Mouse (Mus musculus): Measurements from ENCODE around the gene Zfp819. TPM values are rescaled to one million over a fixed set of nuclear protein-coding genes. Genes with fewer than 3 reads are reported as not detected.

Zfp819 gene
- polyA plus RNA-seq (2014; fragmentation: Illumina TruSeq; extraction: RNeasy Lipid Tissue Mini Kit (QIAGEN cat#74804); ENCODE audit: low read depth, low replicate concordance): not detected

GRCm38 (mm10) chr7:43606896-43607742 lies at the start of gene Zfp819:
Gene Zfp819, plus strand, starts transcription at chr7:43607169.

GRCm38 (mm10) chr7:43562006-43562633 lies 44.8 kb upstream of the Zfp819 start, which contains the start of gene Zfp658:
Gene Zfp658, plus strand, starts transcription at chr7:43562256.

GRCm38 (mm10) chr7:43579440-43580171 lies 27.4 kb upstream of the Zfp819 start, which contains the start of gene Zfp719:
Gene Zfp719, plus strand, starts transcription at chr7:43579610.

GRCm38 (mm10) chr7:43634500-43634899 lies 27.5 kb downstream of the Zfp819 start, which contains the start of gene Ceacam18:
Gene Ceacam18, plus strand, starts transcription at chr7:43634707.

GRCm38 (mm10) chr7:43660002-43660401 lies 53.0 kb downstream of the Zfp819 start, which contains the start of gene Siglece:
Gene Siglece, minus strand, starts transcription at chr7:43660161.

Other genes starting within 250 kb of the Zfp819 start
- not detected for gene Siglecg, start 199.0 kb upstream of the Zfp819 start, polyA plus RNA-seq (2014; fragmentation: Illumina TruSeq; extraction: RNeasy Lipid Tissue Mini Kit (QIAGEN cat#74804); ENCODE audit: low read depth, low replicate concordance)
- gene Lim2, start 179.5 kb upstream of the Zfp819 start, polyA plus RNA-seq (2014; fragmentation: Illumina TruSeq; extraction: RNeasy Lipid Tissue Mini Kit (QIAGEN cat#74804); ENCODE audit: low read depth, low replicate concordance): not detected
- gene Nkg7, start 170.1 kb upstream of the Zfp819 start, polyA plus RNA-seq (2014; fragmentation: Illumina TruSeq; extraction: RNeasy Lipid Tissue Mini Kit (QIAGEN cat#74804); ENCODE audit: low read depth, low replicate concordance): not detected
- not detected for gene Cldnd2, start 166.4 kb upstream of the Zfp819 start, polyA plus RNA-seq (2014; fragmentation: Illumina TruSeq; extraction: RNeasy Lipid Tissue Mini Kit (QIAGEN cat#74804); ENCODE audit: low read depth, low replicate concordance)
- 62.5 TPM for gene Etfb, start 163.1 kb upstream of the Zfp819 start, polyA plus RNA-seq (2014; fragmentation: Illumina TruSeq; extraction: RNeasy Lipid Tissue Mini Kit (QIAGEN cat#74804); ENCODE audit: low read depth, low replicate concordance)
- gene Gm45233, start 163.0 kb upstream of the Zfp819 start, polyA plus RNA-seq (2014; fragmentation: Illumina TruSeq; extraction: RNeasy Lipid Tissue Mini Kit (QIAGEN cat#74804); ENCODE audit: low read depth, low replicate concordance): not detected
- 0.32 TPM for gene Vsig10l, start 144.0 kb upstream of the Zfp819 start, polyA plus RNA-seq (2014; fragmentation: Illumina TruSeq; extraction: RNeasy Lipid Tissue Mini Kit (QIAGEN cat#74804); ENCODE audit: low read depth, low replicate concordance)
- not detected for gene Iglon5, start 117.1 kb upstream of the Zfp819 start, polyA plus RNA-seq (2014; fragmentation: Illumina TruSeq; extraction: RNeasy Lipid Tissue Mini Kit (QIAGEN cat#74804); ENCODE audit: low read depth, low replicate concordance)
- gene 4931406B18Rik, start 101.2 kb upstream of the Zfp819 start, polyA plus RNA-seq (2014; fragmentation: Illumina TruSeq; extraction: RNeasy Lipid Tissue Mini Kit (QIAGEN cat#74804); ENCODE audit: low read depth, low replicate concordance): not detected
- gene Cd33, start 62.7 kb upstream of the Zfp819 start, polyA plus RNA-seq (2014; fragmentation: Illumina TruSeq; extraction: RNeasy Lipid Tissue Mini Kit (QIAGEN cat#74804); ENCODE audit: low read depth, low replicate concordance): 1.1 TPM
- 0.66 TPM for gene Zfp658, start 44.9 kb upstream of the Zfp819 start, polyA plus RNA-seq (2014; fragmentation: Illumina TruSeq; extraction: RNeasy Lipid Tissue Mini Kit (QIAGEN cat#74804); ENCODE audit: low read depth, low replicate concordance)
- gene Zfp719, start 27.6 kb upstream of the Zfp819 start, polyA plus RNA-seq (2014; fragmentation: Illumina TruSeq; extraction: RNeasy Lipid Tissue Mini Kit (QIAGEN cat#74804); ENCODE audit: low read depth, low replicate concordance): 4.6 TPM
- gene Ceacam18, start 27.5 kb downstream of the Zfp819 start, polyA plus RNA-seq (2014; fragmentation: Illumina TruSeq; extraction: RNeasy Lipid Tissue Mini Kit (QIAGEN cat#74804); ENCODE audit: low read depth, low replicate concordance): not detected
- gene Siglece, start 53.0 kb downstream of the Zfp819 start, polyA plus RNA-seq (2014; fragmentation: Illumina TruSeq; extraction: RNeasy Lipid Tissue Mini Kit (QIAGEN cat#74804); ENCODE audit: low read depth, low replicate concordance): 1.3 TPM
- 1.0 TPM for gene Ctu1, start 64.8 kb downstream of the Zfp819 start, polyA plus RNA-seq (2014; fragmentation: Illumina TruSeq; extraction: RNeasy Lipid Tissue Mini Kit (QIAGEN cat#74804); ENCODE audit: low read depth, low replicate concordance)
- not detected for gene Klk14, start 83.2 kb downstream of the Zfp819 start, polyA plus RNA-seq (2014; fragmentation: Illumina TruSeq; extraction: RNeasy Lipid Tissue Mini Kit (QIAGEN cat#74804); ENCODE audit: low read depth, low replicate concordance)
- not detected for gene Klk13, start 105.4 kb downstream of the Zfp819 start, polyA plus RNA-seq (2014; fragmentation: Illumina TruSeq; extraction: RNeasy Lipid Tissue Mini Kit (QIAGEN cat#74804); ENCODE audit: low read depth, low replicate concordance)
- not detected for gene Klk12, start 161.7 kb downstream of the Zfp819 start, polyA plus RNA-seq (2014; fragmentation: Illumina TruSeq; extraction: RNeasy Lipid Tissue Mini Kit (QIAGEN cat#74804); ENCODE audit: low read depth, low replicate concordance)
- gene Klk11, start 167.4 kb downstream of the Zfp819 start, polyA plus RNA-seq (2014; fragmentation: Illumina TruSeq; extraction: RNeasy Lipid Tissue Mini Kit (QIAGEN cat#74804); ENCODE audit: low read depth, low replicate concordance): not detected
- not detected for gene Klk10, start 173.9 kb downstream of the Zfp819 start, polyA plus RNA-seq (2014; fragmentation: Illumina TruSeq; extraction: RNeasy Lipid Tissue Mini Kit (QIAGEN cat#74804); ENCODE audit: low read depth, low replicate concordance)
- not detected for gene Klk9, start 184.7 kb downstream of the Zfp819 start, polyA plus RNA-seq (2014; fragmentation: Illumina TruSeq; extraction: RNeasy Lipid Tissue Mini Kit (QIAGEN cat#74804); ENCODE audit: low read depth, low replicate concordance)
- gene Klk8, start 190.4 kb downstream of the Zfp819 start, polyA plus RNA-seq (2014; fragmentation: Illumina TruSeq; extraction: RNeasy Lipid Tissue Mini Kit (QIAGEN cat#74804); ENCODE audit: low read depth, low replicate concordance): not detected
- gene Klk7, start 204.1 kb downstream of the Zfp819 start, polyA plus RNA-seq (2014; fragmentation: Illumina TruSeq; extraction: RNeasy Lipid Tissue Mini Kit (QIAGEN cat#74804); ENCODE audit: low read depth, low replicate concordance): not detected
- gene Klk6, start 217.3 kb downstream of the Zfp819 start, polyA plus RNA-seq (2014; fragmentation: Illumina TruSeq; extraction: RNeasy Lipid Tissue Mini Kit (QIAGEN cat#74804); ENCODE audit: low read depth, low replicate concordance): not detected
- gene Klk5, start 234.8 kb downstream of the Zfp819 start, polyA plus RNA-seq (2014; fragmentation: Illumina TruSeq; extraction: RNeasy Lipid Tissue Mini Kit (QIAGEN cat#74804); ENCODE audit: low read depth, low replicate concordance): not detected

Measured in liver, adult 10 weeks (tissue).